Mouse (Mus musculus) frontal cortex, postnatal 25 days (tissue): Measurements from ENCODE around the gene Smarcd2.

Experiments used
- DNase-seq, 2 experiments: peaks; one replicate each; pipeline ENCODE4 v3.0.0; 2022; ENCODE audit warnings: low spot score in 2 of 2

Gene Smarcd2

DNA sequence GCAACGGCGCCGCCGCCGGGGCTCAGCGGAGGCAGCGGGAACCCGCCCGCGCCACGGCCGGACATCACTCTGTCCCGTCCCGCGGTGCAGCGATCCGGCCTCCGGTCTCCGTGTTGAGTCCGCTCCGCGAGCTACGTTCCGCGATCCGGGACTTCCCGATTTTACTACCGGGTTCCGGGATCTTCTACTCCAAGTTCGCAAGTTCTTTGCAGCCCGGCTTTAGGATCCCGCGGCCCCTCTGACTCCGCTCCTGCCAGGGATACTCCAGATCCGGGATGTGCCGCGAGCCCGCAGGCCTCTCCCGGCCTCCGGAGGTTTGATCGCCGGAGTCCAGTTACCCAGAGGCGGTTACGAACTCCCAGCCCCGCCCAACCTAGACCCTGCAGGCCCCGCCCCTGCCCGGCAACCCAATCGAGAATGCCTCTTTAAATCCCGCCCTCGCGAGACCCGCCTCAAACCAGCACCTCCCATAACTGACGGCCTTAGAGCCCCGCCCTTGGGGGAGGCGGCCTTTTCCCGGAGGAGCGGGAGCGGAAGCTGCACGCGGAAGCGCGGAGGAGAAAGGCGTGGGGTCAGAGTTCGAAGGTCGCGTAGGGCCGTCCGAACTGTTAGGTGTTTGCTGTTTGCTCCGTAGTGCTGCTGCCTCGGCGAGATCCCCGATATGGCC is at the start of gene Smarcd2:
Gene Smarcd2, minus strand, starts transcription at position 329 of the 667 bp plus-strand sequence.
- DNase-seq, result peak; percentile 95 to 98

DNA sequence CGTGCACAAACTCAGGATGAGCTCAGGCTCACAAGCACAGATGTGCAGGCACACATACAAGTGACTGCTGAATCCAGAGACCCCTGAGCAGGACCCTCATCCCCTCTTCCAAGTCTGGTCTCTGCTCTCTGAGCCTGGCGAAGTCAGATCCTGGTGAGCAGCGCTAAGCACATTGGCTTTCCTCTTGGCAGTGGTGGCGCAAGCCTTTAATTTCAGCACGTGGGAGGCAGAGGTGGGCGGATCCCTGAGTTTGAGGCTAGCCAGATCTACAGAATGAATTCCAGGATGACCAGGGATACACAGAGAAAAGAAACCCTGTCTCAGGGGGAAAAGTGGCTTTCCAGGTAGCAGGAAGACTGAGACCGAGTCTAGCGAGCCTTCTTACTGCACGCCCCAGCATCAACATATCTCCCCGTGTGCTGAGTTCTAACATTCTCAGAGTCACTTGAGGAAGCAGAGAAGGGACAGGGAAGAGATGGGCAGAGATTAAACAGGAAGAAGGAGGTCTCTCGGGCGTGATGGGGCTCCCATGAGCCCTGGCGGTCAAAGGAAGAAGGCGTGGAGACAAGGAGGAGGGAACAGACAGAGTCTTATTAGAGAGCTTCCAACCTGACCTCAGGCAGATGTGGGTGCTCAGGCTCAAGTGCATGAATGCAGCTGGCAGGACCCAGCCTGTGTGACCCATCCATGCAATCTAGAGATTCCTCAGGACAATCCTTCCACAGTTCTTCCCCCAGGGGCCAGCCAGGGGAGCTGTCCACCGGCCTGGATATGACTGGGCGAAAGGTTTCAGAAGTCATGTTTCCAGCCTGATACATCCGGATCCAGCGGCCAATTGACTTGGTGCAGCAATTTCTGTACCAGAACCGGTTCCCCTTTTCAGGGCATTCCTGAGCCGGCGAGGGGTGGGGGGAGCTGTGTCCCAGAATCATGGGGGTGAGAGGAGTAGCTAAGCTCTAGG is 45.9 kb upstream of the Smarcd2 start:
- DNase-seq, result no peak

DNA sequence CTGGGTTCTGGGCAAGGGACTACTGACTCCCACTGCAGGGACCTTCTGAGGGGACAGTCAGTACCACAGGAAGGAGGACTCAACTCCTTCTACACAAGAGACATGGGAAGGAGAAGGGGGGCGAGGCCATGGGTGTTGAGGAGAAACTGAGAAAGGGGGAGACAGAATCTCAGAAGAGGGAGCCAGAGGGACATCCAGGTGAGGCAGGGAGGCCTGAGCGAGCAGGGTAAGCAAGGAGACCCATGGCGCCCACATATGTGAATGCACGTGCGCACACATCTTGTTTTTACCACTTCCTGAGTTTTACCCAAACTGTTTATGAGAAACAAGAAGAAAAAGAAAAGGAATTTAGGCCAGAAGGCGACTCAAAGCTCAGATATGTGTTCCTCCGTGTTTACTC is 45.0 kb upstream of the Smarcd2 start:
- DNase-seq, result no peak

DNA sequence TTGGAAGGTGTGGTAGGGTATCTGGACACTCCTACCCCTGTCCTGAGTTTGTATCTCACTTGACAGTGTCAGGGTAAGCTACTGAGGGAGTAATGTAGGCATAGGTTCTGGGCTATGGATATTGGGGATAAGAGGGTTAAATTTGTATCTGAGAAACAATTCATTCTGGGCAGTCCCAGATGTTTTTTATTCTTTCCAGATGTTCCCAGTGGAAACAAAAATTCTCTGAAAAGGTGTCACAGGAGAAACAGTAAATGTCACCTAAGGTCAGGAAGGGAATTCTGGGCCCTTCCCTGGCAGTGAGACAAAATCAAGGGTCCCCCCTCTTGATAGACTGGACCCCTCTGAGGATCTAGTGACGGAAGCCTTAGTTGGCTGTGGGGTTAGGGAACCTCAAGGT is 43.6 kb upstream of the Smarcd2 start:
- no peak for DNase-seq

DNA sequence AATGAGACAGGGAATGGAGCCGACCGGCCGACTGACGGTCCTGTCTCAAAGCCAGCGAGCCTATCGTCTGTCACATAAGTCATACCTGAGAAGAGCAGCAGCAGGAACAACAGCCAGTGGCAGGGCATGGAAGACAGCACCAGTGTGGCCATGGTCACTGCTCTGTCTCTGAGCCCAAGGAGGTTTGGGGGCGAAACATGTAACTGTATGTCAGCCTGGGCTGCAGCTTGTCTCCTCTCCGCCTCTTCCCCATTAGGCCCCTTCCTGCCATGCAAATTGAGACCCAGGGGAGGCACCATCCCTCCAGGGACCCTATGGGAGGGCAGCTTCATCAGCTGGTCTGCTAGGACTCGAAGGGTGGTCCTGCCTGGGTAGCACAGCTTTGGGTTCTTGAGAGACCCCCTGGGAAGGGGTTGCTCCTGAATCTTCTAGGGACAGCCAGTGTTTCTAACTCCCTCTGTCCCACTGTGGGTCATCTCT is 41.6 kb upstream of the Smarcd2 start, which contains the start of gene Cd79b:
Gene Cd79b, minus strand, starts transcription at position 430 of the 480 bp plus-strand sequence.
- no peak for DNase-seq

DNA sequence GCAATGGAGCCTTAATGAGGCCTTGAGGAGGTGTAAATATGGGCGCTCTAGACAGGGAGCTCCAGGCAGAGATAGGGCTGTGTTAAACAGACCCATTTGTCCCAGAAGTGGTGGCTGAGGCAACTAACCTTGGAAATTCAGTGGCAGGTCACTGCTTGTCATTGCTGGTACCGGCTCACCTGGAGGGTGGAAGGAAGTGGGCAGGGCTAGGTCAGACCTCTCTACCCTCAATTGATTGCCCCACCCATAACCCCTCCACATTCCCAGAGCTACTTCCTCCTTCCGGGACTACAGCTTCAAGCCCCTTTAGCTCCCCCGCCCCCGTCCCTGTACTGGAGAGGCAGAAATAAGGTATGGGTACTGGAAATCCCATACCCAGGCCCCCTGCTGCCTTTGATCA is 40.8 kb upstream of the Smarcd2 start:
- no peak for DNase-seq

DNA sequence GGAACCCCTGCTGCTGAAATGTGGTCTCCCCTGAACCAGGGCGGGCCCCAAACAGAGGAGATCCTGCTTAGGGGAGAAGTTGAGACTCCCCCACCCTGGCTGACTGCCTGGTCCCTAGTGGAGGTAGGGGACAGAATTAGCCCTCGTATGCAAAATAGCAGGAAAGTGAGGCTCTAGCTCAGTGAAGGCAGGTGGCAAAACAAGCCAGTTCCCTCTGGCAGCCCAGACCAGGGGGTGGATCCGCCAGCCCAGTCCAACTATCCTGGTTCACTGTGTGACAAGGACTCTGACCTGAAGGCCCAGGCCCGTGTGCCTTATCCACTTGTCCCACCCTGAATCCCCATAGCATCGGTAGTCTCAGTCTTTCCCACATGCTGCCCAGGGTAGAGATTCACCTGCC is 37.4 kb upstream of the Smarcd2 start:
- DNase-seq, result no peak

DNA sequence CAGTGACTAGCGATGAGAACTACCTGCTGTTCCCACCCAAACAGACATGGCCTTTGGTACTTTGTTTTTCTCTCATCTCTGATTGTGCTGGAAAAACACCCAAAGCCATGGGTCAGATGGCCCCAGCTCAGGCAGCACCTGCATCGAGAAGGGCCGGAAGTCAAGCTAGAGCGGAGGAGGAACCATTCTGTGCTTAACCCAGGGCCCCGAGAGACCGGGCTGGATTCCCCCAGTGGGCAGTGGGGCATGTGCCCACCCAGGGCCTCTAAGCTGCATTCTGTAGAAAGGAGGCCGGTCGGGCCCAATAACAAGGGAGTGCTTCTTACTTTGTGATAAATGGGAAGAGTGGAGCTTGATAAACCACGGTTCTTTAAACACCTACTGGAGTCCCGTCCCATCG is 35.4 kb upstream of the Smarcd2 start:
- DNase-seq, result no peak

DNA sequence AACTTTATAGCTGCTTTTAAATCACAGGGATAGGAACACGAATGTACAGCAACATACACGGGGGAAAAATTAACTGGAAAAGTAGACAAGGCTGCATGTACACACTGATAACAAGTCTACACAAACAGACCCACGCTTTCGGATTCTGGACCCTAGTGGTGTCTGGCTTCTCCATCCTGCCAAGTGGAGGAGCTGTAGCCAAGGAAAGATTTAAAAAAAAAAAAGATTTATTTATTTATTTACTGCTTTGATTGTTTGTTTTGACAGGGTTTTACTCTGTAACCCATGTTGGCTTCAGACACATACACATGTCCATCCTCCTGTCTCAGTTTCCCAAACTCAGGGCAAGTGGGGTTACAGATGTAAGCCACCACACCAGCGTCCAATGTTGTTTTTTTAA is 34.7 kb upstream of the Smarcd2 start:
- DNase-seq, result no peak

DNA sequence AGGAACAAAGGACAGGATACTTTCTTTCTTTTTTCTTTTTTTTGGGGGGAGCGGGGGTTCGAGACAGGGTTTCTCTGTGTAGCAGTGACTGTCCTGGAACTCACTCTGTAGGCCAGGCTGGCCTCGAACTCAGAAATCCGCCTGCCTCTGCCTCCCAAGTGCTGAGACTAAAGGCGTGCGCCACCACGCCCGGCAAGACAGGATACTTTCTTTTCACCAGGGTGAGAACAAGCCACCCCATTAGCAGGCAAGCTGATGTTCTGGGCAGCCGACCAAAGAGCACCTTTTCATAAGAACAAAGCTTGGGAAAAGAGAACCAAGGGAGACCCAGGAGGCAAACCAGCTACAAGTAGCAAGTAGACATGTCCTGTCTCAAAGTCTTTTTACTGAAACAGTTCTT is 34.0 kb upstream of the Smarcd2 start:
- DNase-seq, result no peak

DNA sequence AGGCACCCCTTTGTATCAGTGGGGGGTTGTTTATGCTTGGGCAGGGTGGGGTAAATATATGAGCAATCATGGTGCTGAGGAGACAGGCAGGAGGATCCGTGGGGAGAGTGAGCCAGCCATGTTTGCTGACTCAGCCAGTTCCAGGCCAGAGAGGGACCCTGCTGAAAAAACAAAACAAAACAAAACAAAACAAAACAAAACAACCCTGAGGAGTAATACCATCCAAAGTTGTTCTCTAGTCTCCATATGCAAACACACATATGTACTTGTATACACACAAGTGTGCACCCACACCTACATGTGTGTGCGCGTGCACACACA is 33.3 kb upstream of the Smarcd2 start:
- no peak for DNase-seq

DNA sequence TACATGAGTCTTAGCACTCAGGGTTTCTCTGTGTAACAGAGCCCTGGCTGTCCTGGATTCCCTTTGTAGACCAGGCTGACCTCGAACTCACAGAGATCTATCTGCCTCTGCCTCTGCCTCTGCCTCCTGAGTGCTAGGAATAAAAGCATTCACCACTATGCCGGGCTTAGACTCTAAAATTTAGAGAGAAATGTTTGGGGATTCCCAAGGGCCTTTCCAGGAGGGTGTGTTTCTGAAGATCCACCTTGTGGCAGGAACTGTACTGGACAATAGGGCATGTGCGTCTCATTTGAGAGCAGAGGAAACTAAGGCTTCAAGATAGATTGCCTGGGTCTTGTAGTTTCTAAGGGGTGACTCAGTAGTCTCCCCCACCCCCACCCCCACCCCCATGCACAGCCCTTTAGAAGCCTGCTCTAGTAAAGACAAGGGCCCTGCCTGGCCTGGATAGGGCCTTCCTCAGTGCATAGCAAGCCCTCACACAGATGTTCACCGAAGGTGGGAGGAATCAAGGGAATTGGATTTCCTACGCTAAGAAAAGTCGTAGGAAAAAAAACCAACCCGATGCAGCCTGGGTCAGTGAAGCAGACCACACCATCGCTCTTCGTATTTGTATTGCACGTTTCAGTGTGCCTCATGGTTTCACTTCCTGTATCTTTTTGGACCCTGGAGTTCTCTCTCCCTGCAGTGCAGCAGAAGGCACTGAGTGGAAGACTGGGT is 32.7 kb upstream of the Smarcd2 start:
- no peak for DNase-seq

DNA sequence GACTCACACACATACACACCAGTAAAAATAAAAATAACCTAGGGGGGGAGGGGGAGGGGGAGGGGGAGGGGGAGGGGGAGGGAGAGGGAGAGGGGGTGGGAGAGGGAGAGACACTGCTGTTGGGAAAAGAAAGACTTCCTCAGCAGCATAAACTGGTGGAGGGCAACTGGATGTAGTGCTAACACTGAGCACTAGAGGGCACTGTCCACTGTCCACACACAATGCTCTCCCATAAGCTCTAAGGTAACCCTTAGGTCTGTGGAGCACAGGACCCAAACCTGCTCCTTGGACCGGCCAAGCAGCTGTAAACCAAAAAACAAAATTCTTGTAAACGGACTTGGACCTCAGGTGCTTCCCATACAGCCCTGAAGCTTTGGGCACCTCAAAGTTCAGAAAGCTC is 29.9 kb upstream of the Smarcd2 start:
- DNase-seq, result peak in 1 of 2 experiments; percentile 32

DNA sequence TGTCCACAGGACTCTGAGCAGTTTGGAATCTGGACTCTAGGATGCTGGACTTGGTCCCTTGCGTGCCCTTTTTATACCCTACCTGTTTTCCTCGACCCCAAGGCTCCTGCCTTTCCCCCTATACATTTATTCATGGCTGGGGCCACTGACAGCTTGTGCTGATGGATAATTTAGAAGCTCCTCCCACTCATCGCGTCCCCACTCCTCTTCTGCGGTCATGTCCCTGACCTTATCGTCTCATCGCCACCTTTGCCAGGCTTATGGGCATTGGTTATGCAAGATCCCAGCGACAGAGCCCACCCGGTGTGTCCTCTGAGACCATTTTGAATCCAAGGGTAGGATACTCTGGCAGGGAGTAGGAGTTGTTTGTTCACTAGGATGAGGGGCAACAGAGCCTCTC is 29.0 kb upstream of the Smarcd2 start, which contains the start of gene Gh:
Gene Gh, minus strand, starts transcription at position 101 of the 400 bp plus-strand sequence.
- DNase-seq, result no peak

DNA sequence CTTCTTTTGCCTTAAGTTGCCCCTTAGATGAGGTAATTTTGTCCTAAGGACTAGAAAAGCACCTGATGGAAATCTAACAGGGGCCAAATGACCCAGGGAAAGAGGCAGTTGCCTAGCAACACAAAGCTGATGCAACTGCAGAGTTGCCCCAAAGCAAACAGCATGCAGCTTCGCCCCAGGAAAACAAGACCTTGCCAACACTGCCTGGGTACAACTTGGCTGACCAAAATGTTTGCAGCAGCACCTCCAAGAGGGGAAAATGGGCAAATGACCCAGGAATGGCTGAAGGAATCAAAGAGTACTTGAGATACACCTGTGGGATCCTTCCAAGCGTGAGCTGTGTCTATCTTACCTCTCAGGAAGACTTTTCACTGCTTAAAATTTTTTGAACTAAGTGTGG is 19.1 kb upstream of the Smarcd2 start:
- no peak for DNase-seq

DNA sequence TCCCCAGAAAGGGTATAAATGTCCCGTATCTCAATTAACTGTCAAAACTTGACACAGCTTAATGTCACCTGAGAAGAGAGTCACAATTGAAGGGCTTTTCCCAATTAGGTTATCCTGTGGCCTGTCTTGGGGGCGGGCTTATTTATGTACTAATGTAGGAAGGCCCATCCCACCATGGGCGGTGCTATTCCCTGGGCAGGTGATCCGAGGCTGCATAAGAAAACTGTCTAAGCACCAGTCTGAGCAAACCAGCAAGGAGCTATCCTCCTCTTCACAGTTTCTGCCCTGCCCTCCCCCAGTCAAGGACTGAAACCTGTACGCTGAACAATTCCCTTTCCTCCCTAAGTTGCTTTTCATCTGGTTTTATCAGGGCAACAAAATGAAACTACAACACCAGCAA is 17.6 kb upstream of the Smarcd2 start:
- DNase-seq, result no peak

DNA sequence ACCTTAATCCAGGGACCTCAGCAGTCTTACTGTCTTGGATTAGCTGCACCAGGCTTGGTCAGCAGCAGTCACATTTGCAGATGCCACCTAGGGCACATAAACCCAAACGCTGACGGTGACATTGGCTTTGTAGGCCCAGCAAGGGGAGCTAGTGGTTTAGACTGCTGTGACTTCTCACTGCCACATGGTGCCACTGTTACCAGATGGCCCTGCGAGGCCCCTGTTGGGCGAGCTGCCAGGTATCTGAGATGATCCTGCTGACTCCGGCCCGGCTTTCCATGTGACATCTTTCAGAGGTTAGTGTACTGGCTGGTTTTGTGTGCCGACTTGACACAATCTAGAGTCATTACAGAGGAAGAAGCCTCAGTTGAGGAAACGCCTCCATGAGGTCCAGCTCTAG is 16.6 kb upstream of the Smarcd2 start:
- no peak for DNase-seq

DNA sequence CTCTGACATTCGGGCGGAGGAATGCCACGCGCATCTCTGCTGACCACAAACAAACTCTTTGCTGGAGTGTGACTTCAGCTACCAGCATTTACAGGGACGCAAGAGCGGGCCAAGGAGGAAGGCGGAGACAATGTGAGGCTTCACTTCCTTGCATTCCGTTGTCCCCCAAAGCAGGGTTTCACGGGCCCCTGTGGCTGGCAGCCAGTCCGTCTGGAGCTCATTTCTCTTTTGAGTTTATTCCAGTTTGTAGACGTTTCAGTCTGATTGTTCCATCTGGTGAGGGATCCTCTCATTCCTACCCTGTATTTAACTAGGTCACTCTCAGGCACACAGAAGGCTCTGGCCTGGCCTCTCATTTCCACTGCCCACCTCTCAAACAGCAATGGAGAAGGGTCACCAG is 14.2 kb upstream of the Smarcd2 start:
- no peak for DNase-seq

DNA sequence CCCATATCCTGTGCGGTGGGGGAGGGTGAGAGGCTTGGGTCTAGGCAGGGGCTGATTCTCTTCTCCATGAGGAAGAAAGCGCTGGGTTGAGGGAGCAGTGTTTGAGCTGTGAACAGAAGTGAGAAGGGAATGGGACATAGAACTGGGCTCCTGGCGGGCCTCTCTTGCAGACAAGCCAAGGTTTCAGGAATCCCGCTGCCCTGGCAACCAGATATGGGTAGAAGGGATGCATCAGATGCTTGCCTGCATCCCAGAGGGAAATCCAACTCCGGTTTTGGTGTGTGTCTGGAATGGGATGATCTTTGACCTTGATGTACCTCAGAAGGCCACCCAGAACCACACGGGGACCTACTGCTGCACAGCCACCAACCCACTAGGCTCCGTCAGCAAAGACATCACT is 13.4 kb upstream of the Smarcd2 start:
- no peak for DNase-seq

DNA sequence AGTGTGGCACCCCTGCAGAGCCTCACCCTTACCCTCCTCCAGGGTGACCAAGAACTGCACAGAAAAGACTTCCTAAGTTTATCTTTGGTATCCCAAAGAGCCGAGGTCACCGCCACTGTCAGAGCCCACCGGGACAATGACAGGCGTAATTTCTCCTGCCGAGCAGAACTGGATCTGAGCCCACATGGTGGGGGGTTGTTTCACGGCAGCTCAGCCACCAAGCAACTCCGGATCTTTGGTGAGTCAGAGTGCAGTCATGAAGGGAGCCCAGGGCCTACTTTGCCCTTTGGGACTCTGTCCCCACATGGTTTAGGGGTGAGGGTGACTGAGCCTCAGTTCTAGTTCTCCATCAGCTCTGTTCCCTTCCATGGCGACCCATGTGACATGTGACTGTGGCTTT is 11.4 kb upstream of the Smarcd2 start:
- no peak for DNase-seq

DNA sequence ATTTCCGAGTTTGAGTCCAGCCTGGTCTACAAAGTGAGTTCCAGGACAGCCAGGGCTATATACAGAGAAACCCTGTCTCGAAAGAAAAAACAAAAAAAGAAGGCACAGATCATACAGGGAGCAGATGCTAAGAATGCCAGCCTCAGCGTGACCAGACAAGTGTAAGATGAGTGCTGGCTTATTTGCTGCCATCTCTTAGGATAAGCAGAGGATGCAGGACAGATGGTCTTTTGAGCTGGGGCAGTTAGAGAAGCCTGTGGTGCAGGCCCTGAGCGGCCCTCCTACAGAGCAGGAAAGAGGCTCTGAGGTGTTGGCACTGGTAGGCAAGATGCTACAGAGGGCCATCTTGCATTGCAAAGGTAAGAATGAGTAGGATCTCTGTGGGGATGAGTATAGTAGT is 10.6 kb upstream of the Smarcd2 start:
- no peak for DNase-seq

DNA sequence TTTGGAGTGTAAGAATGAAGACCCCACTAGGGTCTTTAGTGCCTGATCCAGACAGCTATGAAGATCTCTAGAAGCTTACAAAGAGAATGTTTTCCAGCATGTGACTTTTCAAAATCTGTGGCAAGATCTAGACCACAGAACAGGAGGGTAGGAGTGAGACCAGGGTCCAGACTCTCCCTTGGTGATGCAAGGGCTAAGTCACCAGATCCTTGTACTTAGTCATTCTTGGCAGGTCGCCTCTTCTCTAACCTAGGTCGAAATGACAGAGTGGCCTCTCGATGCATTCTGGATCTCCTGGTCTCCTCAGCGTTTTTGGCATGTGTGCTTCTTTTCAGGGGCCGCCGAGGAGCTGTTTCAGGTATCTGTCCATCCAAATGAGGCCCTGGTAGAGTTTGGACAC is 9.7 kb upstream of the Smarcd2 start:
- DNase-seq, result no peak
